In the genomic region with DNA sequence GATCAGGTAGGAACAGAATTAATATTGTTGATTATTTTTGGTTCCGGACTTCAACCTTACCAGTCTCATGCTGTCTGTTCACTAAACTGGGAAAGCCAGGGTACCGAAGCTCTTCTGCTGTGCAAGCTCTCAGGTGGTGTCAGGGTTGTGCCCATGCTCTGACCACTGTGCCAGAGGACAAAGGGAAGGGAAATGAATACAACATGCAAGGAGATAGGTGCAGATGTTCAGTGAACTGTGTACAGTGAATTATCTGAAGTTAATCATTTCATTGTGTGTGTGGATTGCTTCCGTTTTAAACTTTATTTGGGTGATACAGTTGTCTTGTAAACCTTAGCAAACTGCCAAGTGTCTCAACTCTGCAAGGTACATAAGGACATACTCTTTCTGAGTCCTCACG, we compare ENCODE assay signal across 25 mouse cellular contexts. TPM values are rescaled to one million over a fixed set of nuclear protein-coding genes. Genes with fewer than 3 reads are reported as not detected.
"Had no signal": no experiment of that assay in that cellular context is flagged by ENCODE, and none has a peak within 500 bp of the region (broad histone marks: within the 10 kb centered on the region; RNA-seq: fewer than 3 reads in every experiment).

No protein-coding gene starts in this region.

- H3K27ac ChIP-seq: heart, embryonic 10.5 days; heart, embryonic 13.5 days; heart, embryonic 15.5 days; hindbrain, embryonic 10.5 days; hindbrain, embryonic 12.5 days; hindbrain, embryonic 13.5 days; hindbrain, embryonic 14.5 days; hindbrain, embryonic 15.5 days; hindbrain, postnatal 0 days; intestine, embryonic 15.5 days; kidney, embryonic 15.5 days; kidney, postnatal 0 days; layer of hippocampus, adult 2 months; left cerebral cortex, adult 2 months had no signal

- H3K27me3 ChIP-seq: heart, embryonic 12.5 days; heart, embryonic 13.5 days; heart, embryonic 15.5 days; hindbrain, embryonic 12.5 days; hindbrain, embryonic 13.5 days; hindbrain, embryonic 15.5 days; intestine, embryonic 15.5 days; kidney, embryonic 15.5 days had no signal

- H3K4me1 ChIP-seq: heart, embryonic 10.5 days; heart, embryonic 12.5 days; heart, embryonic 13.5 days; heart, embryonic 15.5 days; hindbrain, embryonic 10.5 days; hindbrain, embryonic 12.5 days; hindbrain, embryonic 13.5 days; hindbrain, embryonic 15.5 days; intestine, embryonic 15.5 days; kidney, embryonic 15.5 days had no signal

- H3K4me3 ChIP-seq: heart, embryonic 10.5 days; heart, embryonic 12.5 days; heart, embryonic 13.5 days; heart, embryonic 15.5 days; hindbrain, embryonic 10.5 days; hindbrain, embryonic 12.5 days; hindbrain, embryonic 13.5 days; hindbrain, embryonic 15.5 days; intestine, embryonic 15.5 days; kidney, embryonic 15.5 days; layer of hippocampus, adult 2 months; left cerebral cortex, adult 2 months had no signal

- DNase-seq: heart, postnatal 10 days; heart, postnatal 14 days; heart, postnatal 36 days; heart, postnatal 4 days; kidney, adult 18-20 months; kidney, postnatal 4 days; layer of hippocampus, adult 9-11 months; layer of hippocampus, postnatal 36 days had no signal

RNA-seq across cellular contexts. Expression of a gene that starts 20.5 kb away (rescaled TPM):
- polyA plus RNA-seq: heart, postnatal 0 days; hindbrain, embryonic 11.5 days had no signal
